Mouse (Mus musculus) heart, postnatal 0 days (tissue): ENCODE results near the gene Fam83g.

ENCODE experiments used
- CTCF ChIP-seq: IDR thresholded peaks from 2 replicates; pipeline ENCODE4 v1.5.1; 2016; ENCODE audit warnings: antibody characterized with exemption, control low read depth, low read depth
- EP300 ChIP-seq: IDR thresholded peaks from 2 replicates; pipeline ENCODE4 v1.6.1; 2016; ENCODE audit warnings: antibody characterized with exemption, low read depth

GRCm38 (mm10) chr11:61728037-61728436, 44.1 kb downstream of the Fam83g start:
- TF ChIP-seq CTCF (no peak), EP300 (no peak)
